In the genomic region with DNA sequence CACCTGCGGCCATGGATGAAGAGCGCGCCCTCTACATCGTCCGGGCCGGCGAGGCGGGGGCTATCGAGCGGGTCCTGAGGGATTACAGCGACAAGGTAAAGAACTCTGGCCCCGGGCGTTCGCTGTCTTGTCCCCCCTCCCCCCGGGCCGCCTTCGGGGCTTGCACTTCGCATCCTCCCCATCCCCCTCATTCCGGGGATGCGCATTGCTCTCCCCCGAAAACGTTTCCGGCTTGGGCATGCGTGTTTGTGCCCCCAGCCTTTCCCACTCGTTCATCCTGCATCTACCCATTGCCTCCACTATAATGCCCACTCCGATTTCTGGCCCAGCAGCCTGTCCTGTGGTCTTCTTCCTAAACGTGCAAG, we compare ENCODE assay signal across 8 mouse cellular contexts. TPM values are rescaled to one million over a fixed set of nuclear protein-coding genes. Genes with fewer than 3 reads are reported as not detected.
A peak's percentile ranks its signal among the peaks of the same experiment; 100 is the strongest.
DNase-seq lines count a peak whose midpoint lies in the region; ATAC-seq and TF ChIP-seq lines count a peak whose summit lies in the region.

No protein-coding gene starts in this region.

- peak overlapping the region; percentile 74 for H3K4me2 ChIP-seq in hindbrain, embryonic 11.5 days (replicated peaks; ENCODE audit: low read depth, low read length)
- peak overlapping the region; percentile 89 for H3K4me2 ChIP-seq in liver, postnatal 0 days (ENCODE audit: low read depth, low read length)

- peak overlapping the region; percentile 94 for H3K4me3 ChIP-seq in heart, adult 2 months
- peak overlapping the region; percentile 95 for H3K4me3 ChIP-seq in spleen, adult 2 months (ENCODE audit: extremely low read depth, insufficient read depth, insufficient read length)
- peak overlapping the region; percentile 90 for H3K4me3 ChIP-seq in hindbrain, embryonic 11.5 days (ENCODE audit: low read depth, low read length)
- H3K4me3 ChIP-seq in liver, postnatal 0 days (ENCODE audit: low read depth, low read length): peak overlapping the region; percentile 79

- peaks cover 3% of the 10 kb centered on the region; the same call in 1 of the 2 replicates for H3K4me1 ChIP-seq in heart, adult 2 months (ENCODE audit: control insufficient read depth, insufficient read depth, low read length)
- no peaks in the 10 kb centered on the region for H3K4me1 ChIP-seq in spleen, adult 2 months (ENCODE audit: control insufficient read depth, insufficient read depth, insufficient read length)
- H3K4me1 ChIP-seq in hindbrain, embryonic 11.5 days (replicated peaks; ENCODE audit: control insufficient read depth, insufficient read depth, low read length): 0 out of 2 replicates have a peak, but pooled peaks cover 3% of the 10 kb centered on the region
- peaks cover 11% of the 10 kb centered on the region for H3K4me1 ChIP-seq in liver, postnatal 0 days (ENCODE audit: insufficient read depth)

- H3K27me3 ChIP-seq in heart, adult 2 months (ENCODE audit: control insufficient read depth, insufficient read depth, low read length): no peaks in the 10 kb centered on the region
- H3K27me3 ChIP-seq in spleen, adult 2 months (ENCODE audit: control insufficient read depth, insufficient read depth, low read length): no peaks in the 10 kb centered on the region
- H3K27me3 ChIP-seq in hindbrain, embryonic 11.5 days (ENCODE audit: control insufficient read depth, insufficient read depth, low read length): no peaks in the 10 kb centered on the region
- H3K27me3 ChIP-seq in liver, postnatal 0 days (ENCODE audit: insufficient read depth, low read length): no peaks in the 10 kb centered on the region

- no peak for TF ChIP-seq EP300 in heart, adult 2 months (IDR thresholded peaks at IDR 0.05; ENCODE audit: insufficient read depth, low read depth, low read length)
- no peak for TF ChIP-seq EP300 in liver, postnatal 0 days (IDR thresholded peaks at IDR 0.05; ENCODE audit: low read depth)

- intact Hi-C loops in heart, adult 2 months (cut with DNase I): loop anchor here (2.0 to 10.0 kb wide), 3 partner anchors 51 to 185 kb away; a partner anchor contains a TSS
- intact Hi-C loops in heart, postnatal 14 days (cut with DNase I): loop anchor here (5.0 to 10.0 kb wide), 2 partner anchors 50 to 273 kb away; no protein-coding TSS in a partner anchor

- H3K36me3 ChIP-seq in heart, adult 2 months (ENCODE audit: control insufficient read depth, insufficient read depth, low read length): peaks cover 12% of the 10 kb centered on the region
- H3K36me3 ChIP-seq in spleen, adult 2 months (ENCODE audit: control insufficient read depth, insufficient read depth, low read length): no peaks in the 10 kb centered on the region
- H3K36me3 ChIP-seq in hindbrain, embryonic 11.5 days (ENCODE audit: control insufficient read depth, insufficient read depth, low read length): no peaks in the 10 kb centered on the region
- H3K36me3 ChIP-seq in liver, postnatal 0 days (replicated peaks; ENCODE audit: insufficient read depth, low read length): no peaks in the 10 kb centered on the region

- peak overlapping the region; percentile 81 for H3K9ac ChIP-seq in heart, adult 2 months (ENCODE audit: low read depth, low read length)
- peak overlapping the region; percentile 89 for H3K9ac ChIP-seq in hindbrain, embryonic 11.5 days (ENCODE audit: low read depth, low read length)
- peak overlapping the region; percentile 78 for H3K9ac ChIP-seq in liver, postnatal 0 days (replicated peaks)

- no peak for DNase-seq in heart, adult 2 months
- DNase-seq in heart, postnatal 14 days: no peak
- peak in 1 of 2 experiments; percentile 46 for DNase-seq in spleen, adult 2 months (ENCODE audit: low read depth in 1 of 2, low spot score in 2 of 2)
- no peak for DNase-seq in spleen, postnatal 4 days (ENCODE audit: low spot score in 2 of 2)
- no peak for DNase-seq in hindbrain, embryonic 11.5 days (ENCODE audit: low spot score)
- DNase-seq in liver, postnatal 0 days: no peak
- peak; percentile 74 for DNase-seq in thymus, postnatal 4 days
- no peak for DNase-seq in adrenal gland, adult (ENCODE audit: inconsistent age in 2 of 2, low spot score in 1 of 2)

- no peak for TF ChIP-seq POLR2A in heart, adult 2 months (IDR thresholded peaks at IDR 0.05; ENCODE audit: insufficient read depth, low read depth, low read length)
- TF ChIP-seq POLR2A in spleen, adult 2 months (IDR thresholded peaks at IDR 0.05; ENCODE audit: low read depth, low read length): no peak

- no peak; the same call in none of the 2 replicates for ATAC-seq in hindbrain, embryonic 11.5 days (ENCODE audit: low FRiP score)
- peak; percentile 1; the same call in 1 of the 2 replicates for ATAC-seq in liver, postnatal 0 days

- peaks cover 1% of the 10 kb centered on the region; the same call in 1 of the 2 replicates for H3K79me2 ChIP-seq in heart, adult 2 months (replicated peaks; ENCODE audit: control insufficient read depth, insufficient read depth, low read length)

- WGBS in heart, adult 2 months: under 1% methylated on average over 27 of the region's 27 CpGs
- WGBS in spleen, adult 2 months: 2% methylated on average over 17 of the region's 27 CpGs
- WGBS in hindbrain, embryonic 11.5 days: 0% methylated on average over 23 of the region's 27 CpGs
- 2% methylated on average over 23 of the region's 27 CpGs for WGBS in liver, postnatal 0 days (ENCODE audit: insufficient replicate concordance)

- TF ChIP-seq CTCF in heart, adult 2 months (IDR thresholded peaks at IDR 0.05): no peak
- TF ChIP-seq CTCF in spleen, adult 2 months (IDR thresholded peaks at IDR 0.05; ENCODE audit: extremely low read depth, insufficient read depth, insufficient read length, insufficient replicate concordance): no peak
- TF ChIP-seq CTCF in liver, postnatal 0 days (IDR thresholded peaks at IDR 0.05; ENCODE audit: low read depth): no peak

- peak overlapping the region; percentile 99 for H3K27ac ChIP-seq in heart, adult 2 months
- peak overlapping the region; percentile 95 for H3K27ac ChIP-seq in spleen, adult 2 months (ENCODE audit: insufficient read depth, low read length)
- peak overlapping the region; percentile 84 for H3K27ac ChIP-seq in hindbrain, embryonic 11.5 days (ENCODE audit: low read depth, low read length)
- H3K27ac ChIP-seq in liver, postnatal 0 days (ENCODE audit: low read depth): peak overlapping the region; percentile 85

- H3K9me3 ChIP-seq in hindbrain, embryonic 11.5 days (ENCODE audit: control insufficient read depth, low read length): no peaks in the 10 kb centered on the region
- no peaks in the 10 kb centered on the region for H3K9me3 ChIP-seq in liver, postnatal 0 days (ENCODE audit: low read length)

RNA-seq across cellular contexts. Expression of a gene that starts 0.3 kb away (rescaled TPM):
- 10 to 100 TPM; 36.5 to 42.1 TPM for total RNA-seq in heart, adult 2 months (2021)
- polyA plus RNA-seq in heart, adult 2 months (2012; rRNA removed): 20.5 and 34.6 TPM in 2 replicates
- total RNA-seq in heart, postnatal 14 days (2021): 10 to 100 TPM; 25.4 to 26.4 TPM
- 4.9 and 5.5 TPM in 2 replicates for polyA plus RNA-seq in spleen, adult 2 months (2012; rRNA removed)
- polyA plus RNA-seq in hindbrain, embryonic 11.5 days (2014; fragmentation: Nextera tagmentation; extraction: Ambion mirVana): 31.2 and 33.7 TPM in 2 replicates
- 2.3 and 2.6 TPM in 2 replicates for polyA plus RNA-seq in liver, postnatal 0 days (2015; fragmentation: Nextera tagmentation; extraction: Ambion mirVana)
